Mouse (Mus musculus) CH12.LX (cell line): Measurements from ENCODE around the gene Pfpl. TPM values are rescaled to one million over a fixed set of nuclear protein-coding genes. Genes with fewer than 3 reads are reported as not detected.

Source experiments
- DNase-seq: peaks from one replicate; pipeline ENCODE4 v3.0.0-alpha.2; 2013; ENCODE audit errors: extremely low read depth
- H3K27ac ChIP-seq: 2 replicates; pipeline ENCODE4 v1.5.1; 2012; ENCODE audit warnings: low read depth, mild to moderate bottlenecking, control low read depth, moderate library complexity; ENCODE audit not compliant: insufficient read depth
- H3K27me3 ChIP-seq: replicated peaks from 2 replicates; pipeline ENCODE3; 2012; ENCODE audit warnings: inconsistent platforms
- H3K36me3 ChIP-seq, 2 experiments: replicated peaks in 1 of 2; 2 replicates each; pipeline versions ENCODE3 to v1.6.1; 2012; ENCODE audit warnings: inconsistent platforms in 1 of 2, low read length in 1 of 2, mild to moderate bottlenecking in 1 of 2, mixed read lengths in 1 of 2, moderate library complexity in 1 of 2; ENCODE audit not compliant: control insufficient read depth in 1 of 2, insufficient read depth in 1 of 2
- H3K4me1 ChIP-seq, 2 experiments: 2 replicates each; pipeline ENCODE4 v1.6.1; 2012; ENCODE audit warnings: inconsistent platforms in 1 of 2, moderate library complexity in 1 of 2; ENCODE audit not compliant: insufficient read depth in 2 of 2, control insufficient read depth in 1 of 2
- H3K4me2 ChIP-seq: 2 replicates; pipeline ENCODE4 v1.6.1; 2012; ENCODE audit warnings: low read depth, mild to moderate bottlenecking, control low read depth; ENCODE audit not compliant: poor library complexity, insufficient read depth, severe bottlenecking
- H3K4me3 ChIP-seq, 3 experiments: fragments of 150-350 bp in 1 of 3; sonication (generic) in 1 of 3; replicated peaks in 1 of 3; 2 replicates each; pipeline versions ENCODE3 to v1.5.1; 2011 to 2012; ENCODE audit warnings: low read depth in 2 of 3, low read length in 2 of 3, mild to moderate bottlenecking in 2 of 3, moderate library complexity in 2 of 3, control low read depth in 1 of 3, improper control_type of control experiment in 1 of 3, inconsistent platforms in 1 of 3, mixed read lengths in 1 of 3; ENCODE audit not compliant: poor library complexity in 1 of 3
- H3K79me2 ChIP-seq: replicated peaks from 2 replicates; pipeline ENCODE4 v1.6.1; 2012; ENCODE audit warnings: mild to moderate bottlenecking, moderate library complexity; ENCODE audit not compliant: control insufficient read depth, poor library complexity, insufficient read depth, severe bottlenecking; ENCODE audit errors: extremely low read depth
- H3K9ac ChIP-seq: 2 replicates; pipeline ENCODE4 v1.6.1; 2012; ENCODE audit warnings: low read depth, mild to moderate bottlenecking, control low read depth, moderate library complexity; ENCODE audit not compliant: insufficient read depth
- H3K9me3 ChIP-seq: replicated peaks from 2 replicates; pipeline ENCODE3; 2012; ENCODE audit warnings: low read length, inconsistent platforms, mixed read lengths
- BHLHE40 ChIP-seq: IDR thresholded peaks from 2 replicates; pipeline ENCODE4 v1.6.1; 2011; ENCODE audit warnings: mild to moderate bottlenecking, low read depth, low read length, improper control_type of control experiment
- CHD1 ChIP-seq: IDR thresholded peaks from 2 replicates; pipeline ENCODE4 v1.6.1; 2012; ENCODE audit warnings: low read depth, low read length, improper control_type of control experiment, inconsistent platforms
- CHD2 ChIP-seq: IDR thresholded peaks from 2 replicates; pipeline ENCODE4 v1.6.1; 2011; ENCODE audit warnings: low read length, improper control_type of control experiment
- CTCF ChIP-seq, 2 experiments: IDR thresholded peaks in 1 of 2; conservative IDR thresholded peaks in 1 of 2; 2 replicates each; pipeline ENCODE4 v1.5.1; 2011 to 2012; ENCODE audit warnings: low read depth in 2 of 2, low read length in 2 of 2, improper control_type of control experiment in 1 of 2, inconsistent platforms in 1 of 2, mild to moderate bottlenecking in 1 of 2, moderate library complexity in 1 of 2
- E2F4 ChIP-seq: IDR thresholded peaks from 2 replicates; pipeline ENCODE4 v1.6.1; 2011; ENCODE audit warnings: low read depth, low read length, improper control_type of control experiment; ENCODE audit not compliant: insufficient replicate concordance
- ELF1 ChIP-seq: IDR thresholded peaks from 2 replicates; pipeline ENCODE4 v1.6.1; 2014; ENCODE audit warnings: low read depth, mild to moderate bottlenecking, inconsistent platforms, low read length, improper control_type of control experiment
- EP300 ChIP-seq: IDR thresholded peaks from 2 replicates; pipeline ENCODE4 v1.6.1; 2011; ENCODE audit warnings: low read length, improper control_type of control experiment
- ETS1 ChIP-seq: conservative IDR thresholded peaks from 2 replicates; pipeline ENCODE4 v1.6.1; 2012; ENCODE audit warnings: low read depth, mild to moderate bottlenecking, inconsistent platforms, low read length, improper control_type of control experiment, moderate library complexity
- GABPA ChIP-seq: IDR thresholded peaks from 2 replicates; pipeline ENCODE4 v1.6.1; 2012; ENCODE audit warnings: low read depth, low read length, improper control_type of control experiment, inconsistent platforms; ENCODE audit not compliant: insufficient replicate concordance
- HCFC1 ChIP-seq: IDR thresholded peaks from 2 replicates; pipeline ENCODE4 v1.6.1; 2012; ENCODE audit warnings: low read depth, mild to moderate bottlenecking, inconsistent platforms, low read length, improper control_type of control experiment
- IRF4 ChIP-seq: IDR thresholded peaks from 2 replicates; pipeline ENCODE4 v1.6.1; 2014; ENCODE audit warnings: low read depth, mild to moderate bottlenecking, inconsistent platforms, low read length, improper control_type of control experiment
- JUN ChIP-seq: IDR thresholded peaks from 2 replicates; pipeline ENCODE4 v1.6.1; 2011; ENCODE audit warnings: low read depth, mild to moderate bottlenecking, low read length, improper control_type of control experiment, moderate library complexity; ENCODE audit not compliant: insufficient read depth
- JUND ChIP-seq: conservative IDR thresholded peaks from 2 replicates; pipeline ENCODE4 v1.6.1; 2011; ENCODE audit warnings: low read depth, low read length, improper control_type of control experiment
- KAT2A ChIP-seq: IDR thresholded peaks from 2 replicates; pipeline ENCODE4 v1.6.1; 2012; ENCODE audit warnings: low read length, improper control_type of control experiment, inconsistent platforms; ENCODE audit not compliant: insufficient replicate concordance
- MAFK ChIP-seq: IDR thresholded peaks from 2 replicates; pipeline ENCODE4 v1.6.1; 2011; ENCODE audit warnings: low read length, improper control_type of control experiment; ENCODE audit not compliant: insufficient replicate concordance
- MAZ ChIP-seq: IDR thresholded peaks from 2 replicates; pipeline ENCODE4 v1.6.1; 2012; ENCODE audit warnings: low read depth, mild to moderate bottlenecking, inconsistent platforms, low read length, improper control_type of control experiment, moderate library complexity
- MEF2A ChIP-seq: IDR thresholded peaks from 2 replicates; pipeline ENCODE4 v1.6.1; 2014; ENCODE audit warnings: low read depth, mild to moderate bottlenecking, inconsistent platforms, low read length, improper control_type of control experiment, borderline replicate concordance
- MXI1 ChIP-seq: IDR thresholded peaks from 2 replicates; pipeline ENCODE4 v1.6.1; 2011; ENCODE audit warnings: mild to moderate bottlenecking, low read depth, low read length, improper control_type of control experiment
- MYC ChIP-seq: IDR thresholded peaks from 2 replicates; pipeline ENCODE4 v1.6.1; 2011; ENCODE audit warnings: low read depth, mild to moderate bottlenecking, improper control_type of control experiment, low read length
- NELFE ChIP-seq: IDR thresholded peaks from 2 replicates; pipeline ENCODE4 v1.6.1; 2011; ENCODE audit warnings: low read depth, low read length, improper control_type of control experiment
- NRF1 ChIP-seq: IDR thresholded peaks from 2 replicates; pipeline ENCODE4 v1.6.1; 2014; ENCODE audit warnings: low read depth, mild to moderate bottlenecking, inconsistent platforms, low read length, improper control_type of control experiment, moderate library complexity
- PAX5 ChIP-seq: IDR thresholded peaks from 2 replicates; pipeline ENCODE4 v1.6.1; 2012; ENCODE audit warnings: low read length, inconsistent platforms, mixed read lengths
- POLR2A ChIP-seq: IDR thresholded peaks from 2 replicates; pipeline ENCODE4 v1.6.1; 2011; ENCODE audit warnings: low read depth, mild to moderate bottlenecking, improper control_type of control experiment, low read length
- POLR2AphosphoS2 ChIP-seq: IDR thresholded peaks from 2 replicates; pipeline ENCODE4 v1.6.1; 2011; ENCODE audit warnings: low read depth, low read length, improper control_type of control experiment
- RAD21 ChIP-seq: IDR thresholded peaks from 2 replicates; pipeline ENCODE4 v1.6.1; 2011; ENCODE audit warnings: low read depth, mild to moderate bottlenecking, low read length, improper control_type of control experiment, moderate library complexity
- RCOR1 ChIP-seq: conservative IDR thresholded peaks from 2 replicates; pipeline ENCODE4 v1.6.1; 2012; ENCODE audit warnings: low read depth, mild to moderate bottlenecking, inconsistent platforms, low read length, improper control_type of control experiment
- SIN3A ChIP-seq: IDR thresholded peaks from 2 replicates; pipeline ENCODE4 v1.6.1; 2012; ENCODE audit warnings: low read length, improper control_type of control experiment, inconsistent platforms
- SMC3 ChIP-seq: IDR thresholded peaks from 2 replicates; pipeline ENCODE4 v1.6.1; 2011; ENCODE audit warnings: low read depth, low read length, improper control_type of control experiment
- TBP ChIP-seq: conservative IDR thresholded peaks from 2 replicates; pipeline ENCODE4 v1.6.1; 2011; ENCODE audit warnings: low read depth, low read length, improper control_type of control experiment
- TCF12 ChIP-seq: IDR thresholded peaks from 2 replicates; pipeline ENCODE4 v1.6.1; 2014; ENCODE audit warnings: low read depth, mild to moderate bottlenecking, inconsistent platforms, low read length, improper control_type of control experiment
- UBTF ChIP-seq: IDR thresholded peaks from 2 replicates; pipeline ENCODE4 v1.6.1; 2012; ENCODE audit warnings: low read depth, mild to moderate bottlenecking, inconsistent platforms, low read length, improper control_type of control experiment, moderate library complexity
- USF1 ChIP-seq: IDR thresholded peaks from 2 replicates; pipeline ENCODE4 v1.6.1; 2014; ENCODE audit warnings: low read depth, mild to moderate bottlenecking, inconsistent platforms, low read length, improper control_type of control experiment
- USF2 ChIP-seq: conservative IDR thresholded peaks from 2 replicates; pipeline ENCODE4 v1.6.1; 2011; ENCODE audit warnings: low read depth, low read length, improper control_type of control experiment
- ZC3H11A ChIP-seq: IDR thresholded peaks from 2 replicates; pipeline ENCODE4 v1.6.1; 2012; ENCODE audit warnings: low read depth, mild to moderate bottlenecking, inconsistent platforms, low read length, improper control_type of control experiment
- ZKSCAN1 ChIP-seq: IDR thresholded peaks from 2 replicates; pipeline ENCODE4 v1.6.1; 2012; ENCODE audit warnings: low read depth, inconsistent platforms, low read length, improper control_type of control experiment, borderline replicate concordance
- ZMIZ1 ChIP-seq: IDR thresholded peaks from 2 replicates; pipeline ENCODE4 v1.6.1; 2012; ENCODE audit warnings: low read depth, mild to moderate bottlenecking, inconsistent platforms, low read length, improper control_type of control experiment
- ZNF384 ChIP-seq: IDR thresholded peaks from 2 replicates; pipeline ENCODE4 v1.6.1; 2012; ENCODE audit warnings: low read depth, low read length, improper control_type of control experiment, inconsistent platforms
- dilution Hi-C: fragments of 300-500 bp; cut with MboI; formaldehyde crosslinking; loops from 2 replicates; pipeline ENCODE4 v1.14.3; 2020; ENCODE audit warnings: low sequenced_read_pairs; ENCODE audit not compliant: extremely low pct_unique_long_range_greater_than_20kb, extremely low pct_ligation_motif_present
- in situ Hi-C: fragments of 300-500 bp; cut with MboI; formaldehyde crosslinking; loops from 3 replicates; pipeline ENCODE4 v1.14.3; 2019; ENCODE audit warnings: low sequenced_read_pairs, low pct_ligation_motif_present, low pct_unique_long_range_greater_than_20kb, mixed read lengths
- polyA plus RNA-seq: library from polyadenylated mRNA; unstranded; fragments of >175 nt; gene quantifications from 2 replicates; pipeline ENCODE4 v1.2.1, GENCODE M21; 2012; ENCODE audit warnings: low read depth; ENCODE audit not compliant: insufficient read length
- total RNA-seq, 2 experiments: library from RNA; depleted of rRNA; stranded (reverse); fragments of 300-350 nt in 1 of 2; fragments of >200 nt in 1 of 2; gene quantifications; 2 replicates each; pipeline ENCODE4 v1.2.3; 2012 to 2014

Gene Pfpl
- total and polyA plus RNA-seq, 3 experiments = not detected

DNA sequence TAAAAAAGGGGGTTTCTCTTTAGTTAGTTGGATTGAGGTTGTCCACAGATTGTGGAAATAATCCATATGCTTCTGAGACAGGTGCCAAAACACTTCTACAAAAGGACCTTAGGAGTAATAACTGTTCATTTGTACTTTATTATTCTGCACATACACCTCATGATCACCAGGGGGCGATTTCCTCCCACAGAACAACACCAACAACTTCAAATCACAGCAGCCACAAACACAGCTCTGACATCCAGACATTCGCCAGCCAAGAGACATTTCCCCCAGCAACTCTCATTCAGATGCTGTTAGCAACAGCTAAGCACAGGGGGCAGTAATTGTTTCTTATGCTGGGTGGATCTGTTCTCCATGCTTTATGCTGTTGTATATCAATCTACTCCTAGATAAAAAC is 5.3 kb downstream of the Pfpl start (continued):
- TF ChIP-seq SMC3 = peak; percentile 99
- no peak; the same call in 1 of the 2 replicates for TF ChIP-seq EP300
- TF ChIP-seq ETS1 = peak; percentile 43; the same call in 1 of the 2 replicates
- TF ChIP-seq ZKSCAN1 = no peak
- TF ChIP-seq CHD1 = no peak

DNA sequence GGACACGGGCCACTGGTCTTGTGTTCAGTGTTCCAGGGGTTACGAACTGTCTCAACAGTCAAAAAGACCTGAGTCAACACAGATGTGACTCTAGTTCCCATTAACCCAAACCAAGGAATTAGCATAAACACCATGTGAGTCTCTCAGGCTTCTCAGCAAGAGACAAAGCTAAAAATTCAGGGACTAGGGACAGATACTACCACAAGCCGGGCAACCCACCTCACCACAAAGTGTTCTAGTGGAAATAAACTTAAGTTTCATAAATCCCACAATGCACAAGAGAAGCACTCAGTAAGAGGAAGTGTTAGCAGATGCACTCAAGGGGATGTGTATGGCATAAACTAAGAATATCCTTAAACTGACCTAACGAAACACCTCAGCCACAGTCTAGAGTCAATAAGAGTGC is 7.3 kb downstream of the Pfpl start:
- Histone ChIP-seq H3K36me3 (no peaks in the 10 kb centered on the region), H3K4me2 (peak overlapping the region; percentile 43), H3K27me3 (no peaks in the 10 kb centered on the region), H3K4me1 (peaks cover 22 to 45% of the 10 kb centered on the region in 2 experiments), H3K4me3 (no peak overlapping the region), H3K9ac (peak overlapping the region; percentile 74; the same call in 1 of the 2 replicates), H3K27ac (peak overlapping the region; percentile 99), H3K9me3 (peaks cover 2% of the 10 kb centered on the region), H3K79me2 (no peaks in the 10 kb centered on the region)
- dilution Hi-C loops = no loop called here
- in situ Hi-C loops = loop anchor here (10.0 kb wide), 2 partner anchors 150 to 300 kb away; no protein-coding TSS in a partner anchor
- peak; percentile 98 for DNase-seq
- TF ChIP-seq JUND (peak; percentile 78), ZKSCAN1 (no peak), MYC (peak; percentile 86), ETS1 (peak; percentile 95), RCOR1 (peak; percentile 70), NRF1 (no peak), KAT2A (0 out of 2 replicates have a peak, but pooled peaks have one; percentile 25), TCF12 (peak; percentile 97), ZMIZ1 (peak; percentile 4; the same call in 1 of the 2 replicates), TBP (0 out of 2 replicates have a peak, but pooled peaks have one; percentile 60), BHLHE40 (peak; percentile 90), SMC3 (no peak), CHD2 (peak; percentile 79), POLR2AphosphoS2 (no peak), CTCF (conservative IDR thresholded peaks at IDR 0.05 in 1 of 2, IDR thresholded peaks at IDR 0.05 in 1 of 2; ENCODE audit: low read depth in 2 of 2, low read length in 2 of 2) (no peak), GABPA (no peak), MAFK (peak; percentile 88), ZNF384 (peak; percentile 54; the same call in 1 of the 2 replicates), UBTF (no peak), USF2 (peak; percentile 15; the same call in 1 of the 2 replicates), ZC3H11A (no peak), ELF1 (no peak), MXI1 (no peak; the same call in 1 of the 2 replicates), IRF4 (peak; percentile 90), HCFC1 (no peak), POLR2A (peak; percentile 23; the same call in 1 of the 2 replicates), SIN3A (peak; percentile 90), CHD1 (0 out of 2 replicates have a peak, but pooled peaks have one; percentile 24), JUN (no peak), MEF2A (peak; percentile 97), NELFE (0 out of 2 replicates have a peak, but pooled peaks have one; percentile 30), E2F4 (no peak), RAD21 (no peak; the same call in none of the 2 replicates), USF1 (no peak), MAZ (no peak), PAX5 (no peak)
